Mouse (Mus musculus): ENCODE data around the gene Dclk1.

DNA sequence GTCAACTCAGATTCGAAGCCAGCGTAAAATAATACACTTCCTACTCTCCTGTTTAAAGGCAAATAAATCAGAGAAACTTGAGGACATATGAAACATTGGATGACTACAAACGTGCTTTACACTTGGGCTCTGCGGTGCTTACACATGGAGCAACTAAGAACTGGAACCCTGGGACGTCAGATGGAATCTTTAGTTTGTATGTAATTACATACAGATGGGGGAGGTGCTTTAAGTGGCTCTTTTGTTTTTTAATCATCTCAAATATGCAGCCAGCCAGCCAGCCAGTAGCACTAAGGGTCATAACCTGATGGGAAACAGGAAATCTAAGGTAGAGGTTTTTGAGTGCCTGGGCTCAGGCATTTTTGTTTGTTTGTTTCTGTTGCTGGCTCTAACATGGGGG, 295.6 kb downstream of the Dclk1 start:
- TF ChIP-seq CTCF (IDR thresholded peaks at IDR 0.05; ENCODE audit: low read depth) (no peak), EP300 (IDR thresholded peaks at IDR 0.05; ENCODE audit: low read depth) (no peak)

All from liver, embryonic 14.5 days (tissue).